Mouse (Mus musculus) heart, embryonic 12.5 days (tissue): ENCODE results near the gene Scgb1a1. TPM values are rescaled to one million over a fixed set of nuclear protein-coding genes. Genes with fewer than 3 reads are reported as not detected.

Source experiments
- ATAC-seq: fragments of 200-750 bp; cut with Nextera tagmentation; 2 replicates; pipeline ENCODE4 v1.8.0; 2017; ENCODE audit warnings: moderate TSS enrichment, moderate library complexity; ENCODE audit not compliant: insufficient number of reproducible peaks, low FRiP score
- H3K27ac ChIP-seq: fragments of 300-500 bp; sonication (generic); 2 replicates; pipeline ENCODE4 v1.5.1; 2016; ENCODE audit warnings: mild to moderate bottlenecking, moderate library complexity; ENCODE audit not compliant: poor library complexity, severe bottlenecking
- H3K27me3 ChIP-seq: fragments of 300-500 bp; sonication (generic); replicated peaks from 2 replicates; pipeline ENCODE4 v1.6.1; 2016; ENCODE audit warnings: mild to moderate bottlenecking, moderate library complexity
- H3K36me3 ChIP-seq: fragments of 300-500 bp; sonication (generic); 2 replicates; pipeline ENCODE4 v1.6.1; 2016; ENCODE audit warnings: mild to moderate bottlenecking, moderate library complexity
- H3K4me1 ChIP-seq: fragments of 300-500 bp; sonication (generic); replicated peaks from 2 replicates; pipeline ENCODE4 v1.6.1; 2016; ENCODE audit warnings: mild to moderate bottlenecking
- H3K4me2 ChIP-seq: fragments of 300-500 bp; sonication (generic); 2 replicates; pipeline ENCODE4 v1.6.1; 2016; ENCODE audit warnings: mild to moderate bottlenecking, moderate library complexity
- H3K4me3 ChIP-seq: fragments of 300-500 bp; sonication (generic); 2 replicates; pipeline ENCODE4 v1.5.1; 2016; ENCODE audit warnings: mild to moderate bottlenecking
- H3K9ac ChIP-seq: fragments of 300-500 bp; sonication (generic); 2 replicates; pipeline ENCODE4 v1.6.1; 2016; ENCODE audit warnings: mild to moderate bottlenecking, moderate library complexity
- H3K9me3 ChIP-seq: fragments of 300-500 bp; sonication (generic); replicated peaks from 2 replicates; pipeline ENCODE4 v1.6.1; 2016; ENCODE audit warnings: mild to moderate bottlenecking, moderate library complexity
- WGBS: fragments of 180-500 bp; shearing (Covaris S2); methylation state at CpG from one replicate; pipeline ENCODE4 v1.1.7; 2016; 5-methylcytosine and 5-hydroxymethylcytosine counted together
- polyA plus RNA-seq: library from polyadenylated mRNA; unstranded; fragments of >200 nt; fragmentation: Nextera tagmentation; extraction: Ambion mirVana; gene quantifications from 2 replicates; pipeline ENCODE4 v1.2.1, GENCODE M21; 2016

Gene Scgb1a1
- polyA plus RNA-seq, 1 experiment from 2014 or later = not detected

- H3K9ac ChIP-seq = no peak overlapping the region
- H3K4me3 ChIP-seq = no peak overlapping the region
- peaks cover 16% of the 10 kb centered on the region for H3K36me3 ChIP-seq
- no peak overlapping the region for H3K4me2 ChIP-seq
- peaks cover 12% of the 10 kb centered on the region for H3K4me1 ChIP-seq
- no peak for ATAC-seq
- no peak overlapping the region for H3K27ac ChIP-seq
- H3K27me3 ChIP-seq = no peaks in the 10 kb centered on the region
- no peaks in the 10 kb centered on the region for H3K9me3 ChIP-seq
- WGBS = 73% methylated on average over 4 of the region's 4 CpGs
These were observed 28.5 kb upstream of the Scgb1a1 start for GRCm38 (mm10) chr19:9116268-9116667.

- peaks cover 16% of the 10 kb centered on the region for H3K36me3 ChIP-seq
- no peak overlapping the region for H3K4me3 ChIP-seq
- H3K27ac ChIP-seq = no peak overlapping the region
- no peak overlapping the region for H3K9ac ChIP-seq
- no peak overlapping the region for H3K4me2 ChIP-seq
- 36% methylated on average over 8 of the region's 8 CpGs for WGBS
- no peaks in the 10 kb centered on the region for H3K27me3 ChIP-seq
- peaks cover 12% of the 10 kb centered on the region for H3K4me1 ChIP-seq
- ATAC-seq = no peak
- H3K9me3 ChIP-seq = no peaks in the 10 kb centered on the region
These were observed 24.3 kb upstream of the Scgb1a1 start for GRCm38 (mm10) chr19:9112043-9112442.

- no peak overlapping the region for H3K9ac ChIP-seq
- 47% methylated on average over 4 of the region's 4 CpGs for WGBS
- no peak overlapping the region for H3K4me3 ChIP-seq
- peak; percentile 40; the same call in 1 of the 2 replicates for ATAC-seq
- H3K4me1 ChIP-seq = peaks cover 24% of the 10 kb centered on the region
- H3K4me2 ChIP-seq = no peak overlapping the region
- H3K36me3 ChIP-seq = peaks cover 16% of the 10 kb centered on the region
- H3K27ac ChIP-seq = no peak overlapping the region
- no peaks in the 10 kb centered on the region for H3K9me3 ChIP-seq
- no peaks in the 10 kb centered on the region for H3K27me3 ChIP-seq
These were observed 22.6 kb upstream of the Scgb1a1 start for GRCm38 (mm10) chr19:9110182-9110869.

GRCm38 (mm10) chr19:9108536-9108935 lies 20.8 kb upstream of the Scgb1a1 start:
- Histone ChIP-seq H3K27me3 (no peaks in the 10 kb centered on the region), H3K9ac (no peak overlapping the region), H3K4me2 (no peak overlapping the region), H3K4me1 (peaks cover 24% of the 10 kb centered on the region), H3K4me3 (no peak overlapping the region), H3K36me3 (peaks cover 10% of the 10 kb centered on the region), H3K27ac (no peak overlapping the region), H3K9me3 (no peaks in the 10 kb centered on the region)
- WGBS = 84% methylated on average over 1 of the region's 1 CpGs
- no peak for ATAC-seq

GRCm38 (mm10) chr19:9107379-9107755 lies 19.6 kb upstream of the Scgb1a1 start:
- H3K27me3 ChIP-seq = no peaks in the 10 kb centered on the region
- ATAC-seq = peak; percentile 23; the same call in 1 of the 2 replicates
- 71% methylated on average over 1 of the region's 1 CpGs for WGBS
- H3K4me1 ChIP-seq = peaks cover 24% of the 10 kb centered on the region
- no peaks in the 10 kb centered on the region for H3K36me3 ChIP-seq
- no peaks in the 10 kb centered on the region for H3K9me3 ChIP-seq
- H3K9ac ChIP-seq = 0 out of 2 replicates have a peak overlapping the region, but pooled peaks have one; percentile 2
- H3K4me3 ChIP-seq = no peak overlapping the region
- no peak overlapping the region for H3K4me2 ChIP-seq
- peak overlapping the region; percentile 50; the same call in 1 of the 2 replicates for H3K27ac ChIP-seq

GRCm38 (mm10) chr19:9106751-9107378 lies 19.1 kb upstream of the Scgb1a1 start:
- H3K36me3 ChIP-seq = no peaks in the 10 kb centered on the region
- no peak overlapping the region for H3K9ac ChIP-seq
- H3K4me1 ChIP-seq = peaks cover 21% of the 10 kb centered on the region
- no peaks in the 10 kb centered on the region for H3K9me3 ChIP-seq
- no peak overlapping the region for H3K4me2 ChIP-seq
- no peaks in the 10 kb centered on the region for H3K27me3 ChIP-seq
- ATAC-seq = peak; percentile 48; the same call in 1 of the 2 replicates
- WGBS = 16% methylated on average over 4 of the region's 4 CpGs
- H3K4me3 ChIP-seq = no peak overlapping the region
- H3K27ac ChIP-seq = peak overlapping the region; percentile 50

- H3K4me3 ChIP-seq = no peak overlapping the region
- no peaks in the 10 kb centered on the region for H3K27me3 ChIP-seq
- H3K4me1 ChIP-seq = peaks cover 21% of the 10 kb centered on the region
- 48% methylated on average over 5 of the region's 5 CpGs for WGBS
- no peak; the same call in 1 of the 2 replicates for ATAC-seq
- no peaks in the 10 kb centered on the region for H3K36me3 ChIP-seq
- no peak overlapping the region for H3K4me2 ChIP-seq
- H3K27ac ChIP-seq = peak overlapping the region; percentile 50
- no peak overlapping the region for H3K9ac ChIP-seq
- H3K9me3 ChIP-seq = no peaks in the 10 kb centered on the region
These were observed 18.3 kb upstream of the Scgb1a1 start for GRCm38 (mm10) chr19:9106096-9106495.

GRCm38 (mm10) chr19:9105101-9105685 lies 17.4 kb upstream of the Scgb1a1 start:
- Histone ChIP-seq H3K36me3 (no peaks in the 10 kb centered on the region), H3K9me3 (no peaks in the 10 kb centered on the region), H3K4me3 (no peak overlapping the region), H3K27ac (no peak overlapping the region), H3K4me1 (peaks cover 21% of the 10 kb centered on the region), H3K9ac (no peak overlapping the region), H3K27me3 (no peaks in the 10 kb centered on the region), H3K4me2 (no peak overlapping the region)
- ATAC-seq = no peak
- 70% methylated on average over 3 of the region's 3 CpGs for WGBS

- WGBS = 75% methylated on average over 4 of the region's 4 CpGs
- Histone ChIP-seq H3K36me3 (no peaks in the 10 kb centered on the region), H3K4me3 (no peak overlapping the region), H3K27me3 (no peaks in the 10 kb centered on the region), H3K4me2 (no peak overlapping the region), H3K9me3 (no peaks in the 10 kb centered on the region), H3K27ac (no peak overlapping the region), H3K4me1 (peaks cover 28% of the 10 kb centered on the region), H3K9ac (no peak overlapping the region)
- ATAC-seq = no peak
These were observed 16.2 kb upstream of the Scgb1a1 start for GRCm38 (mm10) chr19:9103986-9104385.

GRCm38 (mm10) chr19:9101062-9101457 lies 13.3 kb upstream of the Scgb1a1 start:
- Histone ChIP-seq H3K36me3 (no peaks in the 10 kb centered on the region), H3K4me2 (no peak overlapping the region), H3K9me3 (no peaks in the 10 kb centered on the region), H3K4me1 (peaks cover 11% of the 10 kb centered on the region), H3K27ac (no peak overlapping the region), H3K4me3 (no peak overlapping the region), H3K27me3 (no peaks in the 10 kb centered on the region), H3K9ac (no peak overlapping the region)
- 73% methylated on average over 2 of the region's 2 CpGs for WGBS
- ATAC-seq = no peak

- Histone ChIP-seq H3K4me1 (peaks cover 7% of the 10 kb centered on the region), H3K27me3 (no peaks in the 10 kb centered on the region), H3K27ac (no peak overlapping the region), H3K9me3 (no peaks in the 10 kb centered on the region), H3K9ac (no peak overlapping the region), H3K4me3 (no peak overlapping the region), H3K4me2 (no peak overlapping the region), H3K36me3 (no peaks in the 10 kb centered on the region)
- no peak for ATAC-seq
- WGBS = 78% methylated on average over 17 of the region's 17 CpGs
These were observed 12.7 kb upstream of the Scgb1a1 start for GRCm38 (mm10) chr19:9100297-9101061.
